In the genomic region with DNA sequence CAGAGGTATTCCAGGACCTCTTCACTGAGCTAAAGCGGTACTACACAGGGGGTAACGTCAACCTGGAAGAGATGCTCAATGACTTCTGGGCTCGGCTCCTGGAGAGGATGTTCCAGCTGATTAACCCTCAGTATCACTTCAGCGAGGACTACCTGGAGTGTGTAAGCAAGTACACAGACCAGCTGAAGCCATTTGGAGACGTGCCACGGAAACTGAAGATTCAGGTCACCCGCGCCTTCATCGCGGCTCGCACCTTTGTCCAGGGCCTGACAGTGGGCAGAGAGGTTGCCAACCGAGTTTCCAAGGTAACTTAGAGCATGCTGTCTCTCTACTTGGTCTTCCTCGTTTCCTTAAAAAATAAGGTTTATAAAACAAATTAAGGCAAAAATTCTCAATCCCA, we compare ENCODE assay signal across 13 mouse cellular contexts.
"Had no signal": no experiment of that assay in that cellular context is flagged by ENCODE, and none has a peak within 500 bp of the region (broad histone marks: within the 10 kb centered on the region; RNA-seq: fewer than 3 reads in every experiment).

No protein-coding gene starts in this region.

- H3K4me3 ChIP-seq: kidney, embryonic 15.5 days; limb, embryonic 13.5 days; midbrain, embryonic 12.5 days; neural tube, embryonic 13.5 days had no signal

- H3K36me3 ChIP-seq: kidney, embryonic 15.5 days; limb, embryonic 13.5 days; neural tube, embryonic 13.5 days had no signal

- DNase-seq: kidney, postnatal 36 days; layer of hippocampus, adult 9-11 months; layer of hippocampus, postnatal 36 days; lung, adult 18-20 months; retina, postnatal 1 day; right cerebral cortex, postnatal 4 days; spleen, adult 18-20 months; thymus, postnatal 4 days had no signal

- H3K4me1 ChIP-seq: kidney, embryonic 15.5 days; limb, embryonic 13.5 days; midbrain, embryonic 12.5 days; neural tube, embryonic 13.5 days had no signal

- H3K27me3 ChIP-seq: kidney, embryonic 15.5 days; limb, embryonic 13.5 days; midbrain, embryonic 12.5 days; neural tube, embryonic 13.5 days had no signal

- H3K27ac ChIP-seq: kidney, embryonic 15.5 days; limb, embryonic 13.5 days; liver, embryonic 14.5 days; midbrain, embryonic 12.5 days; neural tube, embryonic 13.5 days had no signal
